Mouse (Mus musculus) frontal cortex, postnatal 36 days (tissue): ENCODE measurements at regions not wholly inside any gene's neighbourhood (a gene's known extent, or its start where the extent isn't known, plus 50 kb on each side); places are given as distances from the start of the nearest gene placed in this dataset.

Experiments
- DNase-seq, 2 experiments: peaks; one replicate each; pipeline ENCODE4 v3.0.0; 2022; ENCODE audit warnings: low spot score in 2 of 2

- DNase-seq: no peak
These were observed 226.0 kb upstream of the Fam241a start for GRCm38 (mm10) chr3:128122111-128122510.

- DNase-seq: no peak
These were observed 224.7 kb upstream of the Fam241a start for GRCm38 (mm10) chr3:128120647-128121440.

- DNase-seq: no peak
These were observed 217.1 kb upstream of the Fam241a start for GRCm38 (mm10) chr3:128113209-128113608.

GRCm38 (mm10) chr3:128110406-128110805 lies 214.3 kb upstream of the Fam241a start:
- no peak for DNase-seq

- DNase-seq: no peak
These were observed 208.4 kb upstream of the Fam241a start for GRCm38 (mm10) chr3:128104516-128104915.

- DNase-seq: no peak
These were observed 196.9 kb upstream of the Fam241a start for GRCm38 (mm10) chr3:128093046-128093445.

- DNase-seq: peak; percentile 18 to 51
These were observed 192.1 kb upstream of the Fam241a start for GRCm38 (mm10) chr3:128088207-128088606.

GRCm38 (mm10) chr3:128087163-128087562 lies 191.0 kb upstream of the Fam241a start:
- no peak for DNase-seq

GRCm38 (mm10) chr3:128082463-128082862 lies 186.3 kb upstream of the Fam241a start:
- DNase-seq: no peak

GRCm38 (mm10) chr3:128081430-128081829 lies 185.3 kb upstream of the Fam241a start:
- DNase-seq: no peak

- DNase-seq: no peak
These were observed 171.7 kb upstream of the Fam241a start for GRCm38 (mm10) chr3:128067861-128068260.

- no peak for DNase-seq
These were observed 157.9 kb upstream of the Fam241a start for GRCm38 (mm10) chr3:128054031-128054430.

GRCm38 (mm10) chr3:128043709-128044108 lies 147.6 kb upstream of the Fam241a start:
- no peak for DNase-seq

GRCm38 (mm10) chr3:128040407-128041115 lies 144.4 kb upstream of the Fam241a start:
- DNase-seq: no peak

- no peak for DNase-seq
These were observed 143.1 kb upstream of the Fam241a start for GRCm38 (mm10) chr3:128039185-128039584.

- no peak for DNase-seq
These were observed 140.4 kb upstream of the Fam241a start for GRCm38 (mm10) chr3:128036538-128036937.

- no peak for DNase-seq
These were observed 134.2 kb upstream of the Fam241a start for GRCm38 (mm10) chr3:128030352-128030751.

GRCm38 (mm10) chr3:128029565-128029915 lies 133.4 kb upstream of the Fam241a start:
- no peak for DNase-seq

GRCm38 (mm10) chr3:128028856-128029564 lies 132.9 kb upstream of the Fam241a start:
- no peak for DNase-seq

- DNase-seq: no peak
These were observed 128.7 kb upstream of the Fam241a start for GRCm38 (mm10) chr3:128024856-128025255.

GRCm38 (mm10) chr3:128014909-128015308 lies 118.8 kb upstream of the Fam241a start:
- DNase-seq: no peak

- DNase-seq: peak in 1 of 2 experiments; percentile 0
These were observed 106.9 kb upstream of the Fam241a start for GRCm38 (mm10) chr3:128002905-128003641.
